Mouse (Mus musculus) B cell, adult 2 months (primary cell): Measurements from ENCODE around the gene Avp.

Experiments
- DNase-seq, 2 experiments: peaks; one replicate each; pipeline ENCODE4 v3.0.0; 2022

Gene Avp

GRCm38 (mm10) chr2:130582552-130582951, at the start of gene Avp:
TSS of gene Avp (minus strand) at chr2:130582554.
- no peak for DNase-seq

- peak; percentile 88 for DNase-seq
Measured at GRCm38 (mm10) chr2:130629839-130630203, 47.5 kb upstream of the Avp start, which contains the start of the genes Fastkd5 and Ubox5. TSS of gene Fastkd5 (minus strand) at chr2:130630027. TSS of gene Ubox5 (minus strand) at chr2:130630038.

- no peak for DNase-seq
Measured at GRCm38 (mm10) chr2:130629080-130629838, 46.9 kb upstream of the Avp start.

GRCm38 (mm10) chr2:130628424-130628823, 46.1 kb upstream of the Avp start:
- peak; percentile 63 to 65 for DNase-seq

GRCm38 (mm10) chr2:130618972-130619371, 36.6 kb upstream of the Avp start:
- no peak for DNase-seq

GRCm38 (mm10) chr2:130613091-130613490, 30.7 kb upstream of the Avp start:
- peak in 1 of 2 experiments; percentile 19 for DNase-seq

- no peak for DNase-seq
Measured at GRCm38 (mm10) chr2:130602195-130602594, 19.8 kb upstream of the Avp start.

- no peak for DNase-seq
Measured at GRCm38 (mm10) chr2:130598399-130598798, 16.0 kb upstream of the Avp start.

GRCm38 (mm10) chr2:130597601-130598010, 15.3 kb upstream of the Avp start:
- DNase-seq = peak; percentile 11 to 21

- DNase-seq = no peak
Measured at GRCm38 (mm10) chr2:130595596-130595995, 13.2 kb upstream of the Avp start.

GRCm38 (mm10) chr2:130591016-130591415, 8.7 kb upstream of the Avp start:
- no peak for DNase-seq

- DNase-seq = no peak
Measured at GRCm38 (mm10) chr2:130589761-130590160, 7.4 kb upstream of the Avp start.

GRCm38 (mm10) chr2:130589157-130589556, 6.8 kb upstream of the Avp start:
- no peak for DNase-seq

- DNase-seq = no peak
Measured at GRCm38 (mm10) chr2:130588373-130588772, 6.0 kb upstream of the Avp start.

- DNase-seq = no peak
Measured at GRCm38 (mm10) chr2:130586016-130586415, 3.7 kb upstream of the Avp start.

GRCm38 (mm10) chr2:130583902-130584560, 1.7 kb upstream of the Avp start:
- DNase-seq = no peak

GRCm38 (mm10) chr2:130581201-130581600, 1.2 kb downstream of the Avp start:
- no peak for DNase-seq

GRCm38 (mm10) chr2:130579791-130580190, 2.6 kb downstream of the Avp start:
- no peak for DNase-seq

- peak; percentile 80 to 83 for DNase-seq
Measured at GRCm38 (mm10) chr2:130578148-130578547, 4.2 kb downstream of the Avp start.

- DNase-seq = peak; percentile 77 to 78
Measured at GRCm38 (mm10) chr2:130577632-130578031, 4.7 kb downstream of the Avp start.

GRCm38 (mm10) chr2:130577021-130577420, 5.3 kb downstream of the Avp start:
- no peak for DNase-seq

- DNase-seq = peak in 1 of 2 experiments; percentile 13
Measured at GRCm38 (mm10) chr2:130576564-130576963, 5.8 kb downstream of the Avp start.

- DNase-seq = no peak
Measured at GRCm38 (mm10) chr2:130575873-130576272, 6.5 kb downstream of the Avp start, which contains the start of gene Oxt. TSS of gene Oxt (plus strand) at chr2:130576173.

- no peak for DNase-seq
Measured at GRCm38 (mm10) chr2:130574960-130575359, 7.4 kb downstream of the Avp start.
